Mouse (Mus musculus): Measurements from ENCODE around the gene Marc1. TPM values are rescaled to one million over a fixed set of nuclear protein-coding genes. Genes with fewer than 3 reads are reported as not detected.

The Marc1 gene
- polyA plus RNA-seq, 1 experiment, result 0.01 TPM

GRCm38 (mm10) chr1:184807627-184808417, 3.3 kb downstream of the Marc1 start:
- Histone ChIP-seq H3K27me3 (ENCODE audit: control insufficient read depth, insufficient read depth, insufficient read length) (no peaks in the 10 kb centered on the region), H3K4me3 (ENCODE audit: insufficient read depth, poor library complexity, severe bottlenecking) (no peak overlapping the region)

DNA sequence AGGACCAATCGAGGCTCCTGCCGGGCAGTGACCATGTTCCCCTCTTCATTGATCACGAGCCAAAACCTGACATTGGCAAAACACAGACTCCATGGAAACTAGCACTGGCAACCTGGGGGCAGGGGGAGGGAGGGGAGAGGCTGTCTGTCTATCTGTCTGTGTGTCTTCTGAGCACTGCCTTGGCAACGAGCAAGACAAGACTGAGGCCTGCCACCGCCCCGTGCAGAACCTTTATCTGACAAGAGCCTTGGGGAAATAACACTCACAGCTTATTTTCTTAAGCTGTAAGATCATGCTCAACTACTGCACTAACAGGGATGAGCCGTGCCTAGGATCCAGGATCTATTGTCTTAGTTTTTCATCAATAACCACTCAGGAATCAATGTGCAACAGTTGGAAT, 4.0 kb downstream of the Marc1 start:
- H3ac ChIP-seq (ENCODE audit: control insufficient read depth, insufficient read length, low read depth), result no peak overlapping the region
- no peaks in the 10 kb centered on the region for H3K27me3 ChIP-seq (ENCODE audit: control insufficient read depth, insufficient read depth, insufficient read length)
- H3K79me3 ChIP-seq (ENCODE audit: low read depth), result no peaks in the 10 kb centered on the region
- TF ChIP-seq MYOG (IDR thresholded peaks at IDR 0.05; ENCODE audit: control insufficient read depth, extremely low read depth, insufficient read length) (no peak), MAX (IDR thresholded peaks at IDR 0.05) (no peak), CEBPB (IDR thresholded peaks at IDR 0.05; ENCODE audit: low read depth) (no peak), CTCF (IDR thresholded peaks at IDR 0.05; ENCODE audit: control insufficient read depth, insufficient read depth, insufficient read length) (no peak), USF1 (IDR thresholded peaks at IDR 0.05; ENCODE audit: low read depth) (no peak), MYOD1 (IDR thresholded peaks at IDR 0.05; ENCODE audit: control insufficient read depth, insufficient read length, low read depth) (no peak), FOSL1 (IDR thresholded peaks at IDR 0.05; ENCODE audit: insufficient read depth, low read length, poor library complexity, severe bottlenecking) (no peak)
- no peaks in the 10 kb centered on the region for H3K36me3 ChIP-seq (ENCODE audit: control insufficient read depth, insufficient read depth)
- H3K79me2 ChIP-seq (ENCODE audit: control insufficient read depth, insufficient read depth), result no peaks in the 10 kb centered on the region
- H3K4me3 ChIP-seq (ENCODE audit: insufficient read depth, poor library complexity, severe bottlenecking), result no peak overlapping the region

More at GRCm38 (mm10) chr1:184807627-184808417, 3.3 kb downstream of the Marc1 start:
- Histone ChIP-seq H3K36me3 (ENCODE audit: control insufficient read depth, insufficient read depth) (no peaks in the 10 kb centered on the region), H3K79me3 (ENCODE audit: low read depth) (no peaks in the 10 kb centered on the region), H3K79me2 (ENCODE audit: control insufficient read depth, insufficient read depth) (no peaks in the 10 kb centered on the region), H3ac (ENCODE audit: control insufficient read depth, insufficient read length, low read depth) (no peak overlapping the region)
- TF ChIP-seq FOSL1 (IDR thresholded peaks at IDR 0.05; ENCODE audit: insufficient read depth, low read length, poor library complexity, severe bottlenecking), result no peak

DNA sequence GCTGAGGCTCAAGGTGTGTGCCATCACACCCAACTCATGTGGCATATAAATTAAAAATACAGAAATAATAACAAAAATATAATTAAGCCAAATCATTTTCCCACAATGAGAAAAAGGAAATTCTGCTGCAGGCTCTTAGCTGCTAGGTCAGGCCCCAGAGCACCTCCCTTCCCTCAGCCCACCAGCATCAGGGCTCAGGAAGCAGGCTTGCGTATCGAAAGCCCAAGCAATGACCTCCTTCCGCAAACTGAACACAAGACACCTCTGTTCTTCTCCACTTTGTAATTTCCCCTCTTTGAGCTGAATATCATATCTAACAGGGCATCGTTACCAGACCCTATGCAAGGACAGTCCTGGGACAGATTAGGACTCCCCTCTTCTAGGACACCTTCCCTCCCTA, 5.4 kb downstream of the Marc1 start:
- Histone ChIP-seq H3K27me3 (ENCODE audit: control insufficient read depth, insufficient read depth, insufficient read length) (no peaks in the 10 kb centered on the region), H3K36me3 (ENCODE audit: control insufficient read depth, insufficient read depth) (no peaks in the 10 kb centered on the region), H3K79me3 (ENCODE audit: low read depth) (no peaks in the 10 kb centered on the region), H3K4me3 (ENCODE audit: insufficient read depth, poor library complexity, severe bottlenecking) (no peak overlapping the region), H3ac (ENCODE audit: control insufficient read depth, insufficient read length, low read depth) (no peak overlapping the region), H3K79me2 (ENCODE audit: control insufficient read depth, insufficient read depth) (no peaks in the 10 kb centered on the region)
- TF ChIP-seq MYOD1 (IDR thresholded peaks at IDR 0.05; ENCODE audit: control insufficient read depth, insufficient read length, low read depth), result no peak

DNA sequence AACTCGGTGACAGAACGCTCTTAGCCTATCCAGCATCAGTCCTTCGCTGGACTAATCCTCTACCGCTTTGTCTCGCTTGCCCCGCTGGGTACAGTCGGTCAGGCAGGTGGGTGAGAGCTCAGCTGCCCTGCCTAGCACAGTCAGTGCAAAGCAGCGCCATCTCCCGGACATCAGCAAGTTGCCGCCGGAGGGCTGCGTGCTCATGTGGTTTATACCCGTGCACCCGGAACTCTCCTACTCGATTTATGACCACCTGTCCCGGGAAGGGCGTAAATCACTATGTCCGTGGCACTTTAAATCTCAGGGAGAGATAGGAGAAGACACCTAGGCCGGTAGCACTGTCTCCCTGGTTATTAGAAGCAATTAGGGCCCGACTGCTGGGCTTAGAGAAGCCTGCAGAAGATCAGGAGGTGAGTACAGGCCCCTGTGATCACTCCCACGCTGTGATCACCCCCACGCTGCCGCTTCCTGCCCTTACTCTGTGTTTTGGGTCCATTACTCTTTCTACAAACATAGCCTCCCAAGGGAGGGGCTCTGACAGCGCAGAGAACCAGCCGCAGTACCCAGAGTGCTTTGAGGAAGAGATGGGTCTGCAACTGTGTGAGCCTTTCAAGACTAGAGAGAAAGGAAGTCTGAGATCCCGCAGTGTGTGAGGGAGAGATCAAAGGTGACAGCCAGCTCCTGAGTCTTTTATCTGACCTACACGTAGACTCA, 17.8 kb downstream of the Marc1 start:
- Histone ChIP-seq H3K79me2 (ENCODE audit: control insufficient read depth, insufficient read depth) (no peaks in the 10 kb centered on the region), H3K4me3 (ENCODE audit: insufficient read depth, poor library complexity, severe bottlenecking) (no peak overlapping the region), H3K27me3 (ENCODE audit: control insufficient read depth, insufficient read depth, insufficient read length) (no peaks in the 10 kb centered on the region), H3K36me3 (ENCODE audit: control insufficient read depth, insufficient read depth) (no peaks in the 10 kb centered on the region), H3K79me3 (ENCODE audit: low read depth) (no peaks in the 10 kb centered on the region), H3ac (ENCODE audit: control insufficient read depth, insufficient read length, low read depth) (no peak overlapping the region)
- TF ChIP-seq MAX (IDR thresholded peaks at IDR 0.05) (no peak), CEBPB (IDR thresholded peaks at IDR 0.05; ENCODE audit: low read depth) (no peak), MYOD1 (IDR thresholded peaks at IDR 0.05; ENCODE audit: control insufficient read depth, insufficient read length, low read depth) (no peak), FOSL1 (IDR thresholded peaks at IDR 0.05; ENCODE audit: insufficient read depth, low read length, poor library complexity, severe bottlenecking) (no peak), USF1 (IDR thresholded peaks at IDR 0.05; ENCODE audit: low read depth) (no peak), MYOG (IDR thresholded peaks at IDR 0.05; ENCODE audit: control insufficient read depth, extremely low read depth, insufficient read length) (no peak), CTCF (IDR thresholded peaks at IDR 0.05; ENCODE audit: control insufficient read depth, insufficient read depth, insufficient read length) (no peak)

DNA sequence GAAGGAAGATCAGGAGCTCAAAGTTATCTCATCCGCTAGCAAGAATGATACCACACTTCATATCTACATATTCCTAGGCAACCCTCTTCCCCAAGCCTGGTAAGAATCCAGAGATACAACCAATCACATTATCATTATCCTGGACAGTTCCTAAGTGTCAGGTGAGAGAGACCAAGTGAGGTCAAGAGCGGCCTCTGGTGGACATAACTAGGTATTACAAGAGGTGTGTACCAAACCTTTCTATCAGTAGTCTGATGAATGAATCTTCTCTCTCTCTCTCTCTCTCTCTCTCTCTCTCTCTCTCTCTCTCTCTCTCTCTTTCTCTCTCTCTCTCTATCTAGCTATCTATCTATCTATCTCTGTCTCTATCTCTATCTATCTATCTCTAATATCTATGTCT, 20.0 kb downstream of the Marc1 start:
- H3K4me3 ChIP-seq (ENCODE audit: insufficient read depth, poor library complexity, severe bottlenecking), result no peak overlapping the region
- no peaks in the 10 kb centered on the region for H3K79me3 ChIP-seq (ENCODE audit: low read depth)
- H3K79me2 ChIP-seq (ENCODE audit: control insufficient read depth, insufficient read depth), result no peaks in the 10 kb centered on the region
- H3K36me3 ChIP-seq (ENCODE audit: control insufficient read depth, insufficient read depth), result no peaks in the 10 kb centered on the region
- H3K27me3 ChIP-seq (ENCODE audit: control insufficient read depth, insufficient read depth, insufficient read length), result no peaks in the 10 kb centered on the region
- H3ac ChIP-seq (ENCODE audit: control insufficient read depth, insufficient read length, low read depth), result no peak overlapping the region
- TF ChIP-seq USF1 (IDR thresholded peaks at IDR 0.05; ENCODE audit: low read depth), result no peak
- TF ChIP-seq MYOG (IDR thresholded peaks at IDR 0.05; ENCODE audit: control insufficient read depth, extremely low read depth, insufficient read length), result no peak
- no peak for TF ChIP-seq FOSL1 (IDR thresholded peaks at IDR 0.05; ENCODE audit: insufficient read depth, low read length, poor library complexity, severe bottlenecking)
- TF ChIP-seq MAX (IDR thresholded peaks at IDR 0.05), result no peak
- TF ChIP-seq CTCF (IDR thresholded peaks at IDR 0.05; ENCODE audit: control insufficient read depth, insufficient read depth, insufficient read length), result no peak
- TF ChIP-seq CEBPB (IDR thresholded peaks at IDR 0.05; ENCODE audit: low read depth), result no peak

Data from C2C12 (cell line).